Mouse (Mus musculus) ES-CJ7 (cell line): ENCODE results near the gene Fam76a.
A peak's percentile ranks its signal among the peaks of the same experiment; 100 is the strongest.

ENCODE experiments used
- DNase-seq: peaks from one replicate; pipeline ENCODE4 v3.0.0; 2011; ENCODE audit warnings: low read depth, low spot score

The Fam76a gene

GRCm38 (mm10) chr4:132922558-132923008 lies at the start of gene Fam76a:
Gene Fam76a (minus strand): TSS chr4:132922558.
- peak; percentile 99 for DNase-seq

- no peak for DNase-seq
Observed at GRCm38 (mm10) chr4:132972101-132972500, 49.7 kb upstream of the Fam76a start.

- no peak for DNase-seq
Observed at GRCm38 (mm10) chr4:132971601-132972000, 49.2 kb upstream of the Fam76a start.

DNA sequence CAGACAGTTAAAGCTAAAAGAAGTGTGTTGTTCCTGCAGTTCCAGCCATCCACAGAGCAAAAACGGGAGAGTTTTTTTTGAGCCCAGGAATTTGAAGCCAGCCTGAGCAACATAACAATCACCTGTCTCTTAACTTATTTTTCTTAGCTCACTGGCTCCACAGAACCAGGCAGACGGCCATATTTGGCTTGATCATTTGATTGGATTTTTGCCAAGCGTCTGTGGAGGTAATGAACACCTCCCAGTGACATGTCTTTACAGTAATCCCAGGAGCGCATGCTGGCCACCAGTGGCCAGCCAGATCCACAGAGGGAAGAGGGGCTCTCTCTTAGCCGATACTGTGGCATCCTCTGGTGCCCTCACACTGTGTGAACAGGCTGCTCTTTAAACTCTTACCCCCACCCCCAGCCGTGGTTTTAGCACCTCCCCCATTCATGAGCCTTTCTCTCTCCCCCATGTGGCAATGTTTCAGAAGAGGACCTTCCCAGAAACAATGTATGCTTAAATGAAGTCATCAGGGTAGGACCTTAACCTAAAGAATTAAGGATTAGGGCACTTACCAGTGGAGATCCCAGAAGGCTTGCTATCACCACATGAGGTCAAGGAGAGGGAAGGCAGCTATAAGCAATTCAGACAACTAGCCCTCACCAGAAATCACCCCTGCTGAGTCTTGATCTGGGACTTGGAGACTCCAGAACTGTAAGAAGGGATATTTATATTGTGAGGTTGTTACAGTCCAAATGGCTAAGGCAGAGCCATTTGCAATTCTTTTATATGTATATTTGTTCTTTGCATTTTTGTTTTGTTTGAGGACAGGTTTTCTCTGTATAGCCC lies 46.0 kb upstream of the Fam76a start:
- DNase-seq, result peak; percentile 97

GRCm38 (mm10) chr4:132964473-132964872 lies 42.1 kb upstream of the Fam76a start:
- no peak for DNase-seq

DNA sequence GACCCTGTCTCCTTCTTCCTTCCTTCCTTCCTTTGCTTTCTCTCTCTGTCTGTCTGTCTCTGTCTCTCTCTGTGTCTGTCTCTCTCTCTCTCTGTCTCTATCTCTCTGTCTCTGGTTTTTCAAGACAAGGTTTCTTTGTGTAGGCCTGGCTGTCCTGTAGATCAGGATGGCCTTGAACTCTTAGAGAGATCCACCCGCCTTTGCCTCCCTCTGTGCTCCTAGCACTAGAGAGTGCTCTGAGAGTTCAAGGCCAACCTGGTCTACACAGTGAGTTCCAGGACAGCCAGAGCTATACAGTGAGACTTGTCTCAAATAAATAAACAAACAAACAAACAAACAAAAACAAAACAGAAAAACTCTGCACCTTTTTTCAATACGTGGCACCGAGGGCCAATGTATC lies 41.7 kb upstream of the Fam76a start:
- DNase-seq, result peak; percentile 57

GRCm38 (mm10) chr4:132963436-132963835 lies 41.1 kb upstream of the Fam76a start:
- no peak for DNase-seq

DNA sequence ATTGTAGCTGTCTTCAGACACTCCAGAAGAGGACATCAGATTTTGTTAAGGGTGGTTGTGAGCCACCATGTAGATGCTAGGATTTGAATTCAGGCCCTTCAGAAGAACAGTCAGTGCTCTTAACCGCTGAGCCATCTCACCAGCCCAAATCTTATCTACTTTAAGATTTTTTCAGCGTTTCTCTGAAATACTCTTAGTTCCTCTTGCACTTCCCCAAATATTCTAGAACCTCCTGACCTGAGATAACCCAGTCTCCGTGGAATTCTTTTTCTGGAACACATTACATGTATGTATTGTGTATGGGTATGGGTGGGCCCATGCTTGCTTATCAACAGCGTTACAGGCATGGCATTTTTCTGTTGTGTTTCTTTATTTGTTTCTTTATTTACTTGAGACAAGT lies 40.3 kb upstream of the Fam76a start:
- no peak for DNase-seq

- DNase-seq, result no peak
Observed at GRCm38 (mm10) chr4:132961866-132962265, 39.5 kb upstream of the Fam76a start.

- DNase-seq, result no peak
Observed at GRCm38 (mm10) chr4:132960864-132961639, 38.7 kb upstream of the Fam76a start.

DNA sequence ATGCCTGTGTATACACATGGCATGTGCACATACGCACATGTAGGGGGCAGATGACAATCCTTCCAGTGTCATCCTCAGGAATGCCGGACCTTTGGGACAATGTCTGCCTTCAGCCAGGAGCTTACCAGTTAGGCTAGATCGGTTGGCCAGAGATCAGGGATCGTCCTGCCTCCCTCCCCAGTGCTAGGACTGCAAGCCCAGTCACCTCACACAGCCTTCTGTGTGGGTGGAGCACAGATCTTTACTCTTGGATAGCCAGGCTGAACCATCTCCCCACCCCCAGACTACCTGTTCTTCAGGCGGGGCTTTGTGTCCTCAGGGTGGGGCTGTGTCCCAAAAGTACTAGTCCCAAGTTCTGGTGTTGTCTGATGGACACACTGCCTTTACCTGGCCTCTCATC lies 38.0 kb upstream of the Fam76a start:
- no peak for DNase-seq

- DNase-seq, result no peak
Observed at GRCm38 (mm10) chr4:132959679-132960045, 37.3 kb upstream of the Fam76a start.

DNA sequence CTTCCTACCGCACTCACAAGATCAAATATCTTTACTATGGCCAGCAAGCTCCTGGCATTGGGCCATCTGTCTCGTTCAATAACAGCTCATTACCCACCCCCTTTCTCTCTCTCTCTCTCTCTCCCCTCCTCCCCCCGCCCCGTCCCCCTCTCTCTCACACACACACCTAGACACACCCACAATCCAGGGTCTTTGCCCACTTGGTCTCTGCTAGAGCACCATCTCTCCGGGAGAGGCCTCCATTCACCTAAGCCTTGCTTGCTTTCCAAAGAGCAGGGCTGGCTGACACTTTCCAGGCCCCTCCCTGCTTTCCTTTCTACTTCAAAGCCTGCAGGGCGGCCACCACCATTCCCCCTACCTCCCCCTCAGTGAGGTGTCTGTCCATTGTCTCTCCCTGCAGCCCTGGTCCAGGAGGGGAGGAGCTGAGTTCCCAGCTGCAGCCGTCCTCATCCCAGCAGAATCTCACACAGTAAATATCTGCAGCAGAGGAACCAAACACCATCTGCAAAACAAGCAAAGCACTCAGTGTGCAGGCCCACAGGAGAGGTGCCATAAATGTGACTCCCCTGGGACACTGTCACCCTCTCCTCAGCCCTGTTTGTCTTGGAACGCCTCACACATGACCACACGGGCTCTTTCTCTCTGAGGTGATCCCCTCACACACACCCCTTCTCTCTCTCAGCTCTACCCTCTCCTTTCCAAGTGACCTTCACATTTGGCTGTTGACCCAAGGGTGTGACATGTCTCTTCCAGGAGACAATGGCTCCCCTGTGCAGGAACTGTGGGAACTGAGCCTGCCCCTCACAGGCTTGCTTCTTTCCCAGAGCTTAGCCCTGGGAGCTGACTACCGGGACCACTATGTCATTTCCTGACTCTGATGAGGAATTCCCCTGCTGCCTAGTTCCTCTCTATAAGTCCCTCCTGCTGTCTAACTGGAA lies 36.7 kb upstream of the Fam76a start:
- DNase-seq, result peak; percentile 96

GRCm38 (mm10) chr4:132955395-132955791 lies 33.0 kb upstream of the Fam76a start:
- no peak for DNase-seq

DNA sequence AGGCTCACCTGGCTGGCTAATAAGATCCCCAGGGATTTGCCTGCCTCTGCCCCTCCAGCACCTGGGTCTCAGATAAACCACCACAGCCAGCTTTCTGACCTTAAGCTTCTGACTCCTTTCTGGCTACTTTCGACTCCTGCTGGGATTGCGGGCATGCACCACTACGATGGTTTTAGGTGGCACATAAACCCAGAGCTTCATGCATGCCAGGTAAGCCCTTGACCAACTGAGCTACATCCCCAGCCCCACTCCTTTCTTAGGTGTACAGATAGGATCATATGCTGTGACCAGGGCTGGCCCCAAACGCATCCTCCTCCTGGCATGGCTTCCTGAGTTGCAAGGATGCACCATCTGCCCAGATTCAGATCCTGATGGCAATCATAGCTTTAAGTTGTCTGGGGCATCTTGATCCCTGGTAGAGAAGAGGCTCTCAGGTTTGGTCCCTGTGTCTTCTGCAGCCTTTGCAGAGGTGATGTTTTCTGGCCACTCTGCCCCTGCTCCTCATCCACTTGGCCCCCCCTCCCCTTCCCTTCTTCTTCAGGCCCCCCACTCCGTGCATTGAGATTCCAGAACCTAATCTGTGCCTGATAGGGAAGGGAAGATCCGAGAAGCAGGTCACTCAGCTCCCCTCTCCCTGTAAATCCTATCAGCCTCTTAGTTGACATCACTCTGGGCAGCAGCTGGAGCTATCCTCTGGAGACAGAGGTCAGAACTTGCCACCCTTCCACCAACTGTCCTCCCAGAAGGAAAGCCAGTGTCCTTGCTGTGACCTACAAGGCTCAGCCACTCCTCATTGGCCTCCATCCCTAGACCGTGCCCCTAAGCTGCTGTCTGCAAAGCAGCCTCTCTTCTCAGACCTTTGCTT lies 32.4 kb upstream of the Fam76a start:
- no peak for DNase-seq

GRCm38 (mm10) chr4:132950999-132951398 lies 28.6 kb upstream of the Fam76a start:
- DNase-seq, result no peak

DNA sequence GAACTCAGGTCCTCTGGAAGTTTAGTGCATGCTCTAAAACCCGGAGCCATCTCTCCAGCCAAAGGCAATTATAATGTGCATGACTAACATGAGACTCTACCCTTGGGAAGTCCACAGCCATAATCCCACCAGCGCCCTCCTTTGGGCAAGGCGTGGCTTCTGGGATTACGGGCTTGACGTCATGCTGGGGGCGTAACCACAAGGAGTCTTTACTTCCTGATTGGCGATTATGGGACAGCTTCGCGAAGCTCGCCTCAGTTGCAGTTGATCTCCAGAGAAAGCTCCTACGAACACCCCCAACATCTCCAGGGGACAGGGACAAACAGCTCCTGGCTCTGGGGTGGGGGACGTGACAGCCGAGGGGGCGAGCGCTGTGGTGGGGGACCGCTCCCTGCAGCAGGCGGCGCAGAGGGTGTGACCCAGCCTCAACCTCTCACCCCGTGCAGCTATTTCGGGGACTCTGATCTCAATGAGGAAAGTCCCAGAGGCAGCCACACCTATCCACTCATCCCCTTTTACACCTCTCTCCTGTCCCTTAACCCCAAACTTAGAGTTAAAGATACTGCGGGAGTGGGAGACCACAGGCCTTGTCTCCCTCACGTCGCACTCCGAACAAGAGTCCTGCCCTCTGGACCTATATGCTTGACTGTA lies 27.6 kb upstream of the Fam76a start:
- peak; percentile 76 for DNase-seq

- DNase-seq, result peak; percentile 52
Observed at GRCm38 (mm10) chr4:132946047-132947001, 24.0 kb upstream of the Fam76a start.
